Mouse (Mus musculus) forebrain, embryonic 14.5 days (tissue): ENCODE data around the gene Fhdc1. TPM values are rescaled to one million over a fixed set of nuclear protein-coding genes. Genes with fewer than 3 reads are reported as not detected.

Source experiments
- ATAC-seq: fragments of 200-750 bp; cut with Nextera tagmentation; 2 replicates; pipeline ENCODE4 v1.8.0; 2017; ENCODE audit warnings: mild to moderate bottlenecking, moderate library complexity
- DNase-seq: peaks from one replicate; pipeline ENCODE4 v3.0.0-alpha.2; 2015; ENCODE audit warnings: low spot score
- H3K27ac ChIP-seq: fragments of 300-500 bp; sonication (generic); 2 replicates; pipeline ENCODE4 v1.5.1; 2014; ENCODE audit warnings: low read depth, mild to moderate bottlenecking, control low read depth, low read length, moderate library complexity
- H3K27me3 ChIP-seq: fragments of 300-500 bp; sonication (generic); replicated peaks from 2 replicates; pipeline ENCODE4 v1.6.1; 2014; ENCODE audit warnings: low read length, control low read depth, mixed read lengths; ENCODE audit not compliant: control insufficient read depth, insufficient read depth
- H3K36me3 ChIP-seq: fragments of 300-500 bp; sonication (generic); 2 replicates; pipeline ENCODE4 v1.6.1; 2014; ENCODE audit warnings: low read length, control low read depth; ENCODE audit not compliant: control insufficient read depth, insufficient read depth
- H3K4me1 ChIP-seq: fragments of 300-500 bp; sonication (generic); 2 replicates; pipeline ENCODE4 v1.6.1; 2014; ENCODE audit warnings: antibody characterized with exemption, low read length, control low read depth; ENCODE audit not compliant: control insufficient read depth, insufficient read depth
- H3K4me2 ChIP-seq: fragments of 300-500 bp; sonication (generic); 2 replicates; pipeline ENCODE4 v1.6.1; 2014; ENCODE audit warnings: mild to moderate bottlenecking, control low read depth, low read length
- H3K4me3 ChIP-seq: fragments of 300-500 bp; sonication (generic); 2 replicates; pipeline ENCODE4 v1.5.1; 2014; ENCODE audit warnings: low read depth, low read length, control low read depth
- H3K9ac ChIP-seq: fragments of 300-500 bp; sonication (generic); 2 replicates; pipeline ENCODE4 v1.6.1; 2014; ENCODE audit warnings: mild to moderate bottlenecking, low read length, control low read depth, moderate library complexity
- H3K9me3 ChIP-seq: fragments of 300-500 bp; sonication (generic); replicated peaks from 2 replicates; pipeline ENCODE4 v1.6.1; 2016; ENCODE audit warnings: low read length, control low read depth, mixed read lengths; ENCODE audit not compliant: control insufficient read depth
- WGBS: fragments of 180-500 bp; shearing (Covaris S2); extraction: QIAGEN DNeasy Blood & Tissue Kit; methylation state at CpG from one replicate; pipeline ENCODE4 v1.1.7; 2014; 5-methylcytosine and 5-hydroxymethylcytosine counted together
- polyA plus RNA-seq: library from polyadenylated mRNA; unstranded; fragments of >200 nt; fragmentation: Nextera tagmentation; extraction: Ambion mirVana; gene quantifications from 2 replicates; pipeline ENCODE4 v1.2.1, GENCODE M21; 2014

Gene Fhdc1
- polyA plus RNA-seq, 1 experiment from 2014 or later, result 1.3 TPM

GRCm38 (mm10) chr3:84408756-84409473 is 71.3 kb downstream of the Fhdc1 start:
- ATAC-seq, result no peak
- WGBS, result 63% methylated on average over 13 of the region's 13 CpGs

GRCm38 (mm10) chr3:84405523-84405922 is 74.7 kb downstream of the Fhdc1 start:
- H3K9ac ChIP-seq, result no peak overlapping the region
- no peaks in the 10 kb centered on the region for H3K9me3 ChIP-seq
- no peak for ATAC-seq
- no peaks in the 10 kb centered on the region for H3K36me3 ChIP-seq
- 92% methylated on average over 4 of the region's 4 CpGs for WGBS
- H3K27ac ChIP-seq, result no peak overlapping the region
- no peaks in the 10 kb centered on the region for H3K27me3 ChIP-seq
- no peak overlapping the region for H3K4me2 ChIP-seq
- no peaks in the 10 kb centered on the region for H3K4me1 ChIP-seq
- DNase-seq, result no peak
- no peak overlapping the region for H3K4me3 ChIP-seq

More at GRCm38 (mm10) chr3:84408756-84409473, 71.3 kb downstream of the Fhdc1 start:
- no peaks in the 10 kb centered on the region for H3K27me3 ChIP-seq
- no peak overlapping the region for H3K9ac ChIP-seq
- H3K27ac ChIP-seq, result no peak overlapping the region
- H3K4me1 ChIP-seq, result no peaks in the 10 kb centered on the region
- no peak overlapping the region for H3K4me3 ChIP-seq
- no peaks in the 10 kb centered on the region for H3K36me3 ChIP-seq
- DNase-seq, result no peak
- no peaks in the 10 kb centered on the region for H3K9me3 ChIP-seq
- H3K4me2 ChIP-seq, result no peak overlapping the region

- H3K4me2 ChIP-seq, result no peak overlapping the region
- peak; percentile 19 for DNase-seq
Measured at GRCm38 (mm10) chr3:84403389-84403788, 76.8 kb downstream of the Fhdc1 start.

GRCm38 (mm10) chr3:84402716-84403115 is 77.5 kb downstream of the Fhdc1 start:
- DNase-seq, result no peak
- no peak overlapping the region for H3K4me2 ChIP-seq
- WGBS, result 7% methylated on average over 2 of the region's 2 CpGs

More at GRCm38 (mm10) chr3:84403389-84403788, 76.8 kb downstream of the Fhdc1 start:
- Histone ChIP-seq H3K9ac (no peak overlapping the region), H3K9me3 (no peaks in the 10 kb centered on the region), H3K27me3 (no peaks in the 10 kb centered on the region), H3K36me3 (no peaks in the 10 kb centered on the region), H3K27ac (no peak overlapping the region), H3K4me1 (no peaks in the 10 kb centered on the region), H3K4me3 (no peak overlapping the region)
- 19% methylated on average over 5 of the region's 5 CpGs for WGBS
- no peak for ATAC-seq

GRCm38 (mm10) chr3:84397976-84398375 is 82.3 kb downstream of the Fhdc1 start:
- no peak for DNase-seq
- 55% methylated on average over 4 of the region's 4 CpGs for WGBS
- H3K36me3 ChIP-seq, result no peaks in the 10 kb centered on the region

More at GRCm38 (mm10) chr3:84402716-84403115, 77.5 kb downstream of the Fhdc1 start:
- Histone ChIP-seq H3K27me3 (no peaks in the 10 kb centered on the region), H3K36me3 (no peaks in the 10 kb centered on the region), H3K4me3 (no peak overlapping the region), H3K27ac (no peak overlapping the region), H3K4me1 (no peaks in the 10 kb centered on the region), H3K9ac (no peak overlapping the region), H3K9me3 (no peaks in the 10 kb centered on the region)
- no peak for ATAC-seq

GRCm38 (mm10) chr3:84396240-84396639 is 84.0 kb downstream of the Fhdc1 start:
- Histone ChIP-seq H3K27ac (no peak overlapping the region), H3K9me3 (no peaks in the 10 kb centered on the region), H3K9ac (no peak overlapping the region), H3K4me1 (no peaks in the 10 kb centered on the region), H3K4me3 (no peak overlapping the region), H3K36me3 (no peaks in the 10 kb centered on the region), H3K4me2 (no peak overlapping the region), H3K27me3 (no peaks in the 10 kb centered on the region)
- ATAC-seq, result no peak
- 95% methylated on average over 2 of the region's 2 CpGs for WGBS
- DNase-seq, result no peak

More at GRCm38 (mm10) chr3:84397976-84398375, 82.3 kb downstream of the Fhdc1 start:
- ATAC-seq, result no peak
- Histone ChIP-seq H3K27me3 (no peaks in the 10 kb centered on the region), H3K9me3 (no peaks in the 10 kb centered on the region), H3K4me1 (no peaks in the 10 kb centered on the region), H3K4me3 (no peak overlapping the region), H3K9ac (no peak overlapping the region), H3K4me2 (no peak overlapping the region), H3K27ac (no peak overlapping the region)

- ATAC-seq (no peak), DNase-seq (no peak)
- Histone ChIP-seq H3K9ac (no peak overlapping the region), H3K27ac (no peak overlapping the region), H3K9me3 (no peaks in the 10 kb centered on the region), H3K36me3 (no peaks in the 10 kb centered on the region), H3K27me3 (no peaks in the 10 kb centered on the region), H3K4me1 (no peaks in the 10 kb centered on the region), H3K4me2 (no peak overlapping the region), H3K4me3 (no peak overlapping the region)
Measured at GRCm38 (mm10) chr3:84395840-84396239, 84.4 kb downstream of the Fhdc1 start.

- Histone ChIP-seq H3K9me3 (no peaks in the 10 kb centered on the region), H3K4me1 (no peaks in the 10 kb centered on the region), H3K4me2 (no peak overlapping the region), H3K9ac (no peak overlapping the region), H3K27ac (no peak overlapping the region), H3K4me3 (no peak overlapping the region), H3K27me3 (no peaks in the 10 kb centered on the region), H3K36me3 (no peaks in the 10 kb centered on the region)
- ATAC-seq (no peak), DNase-seq (no peak)
- 86% methylated on average over 8 of the region's 8 CpGs for WGBS
Measured at GRCm38 (mm10) chr3:84394841-84395447, 85.3 kb downstream of the Fhdc1 start.
